Mouse (Mus musculus): ENCODE results near the gene Exph5. TPM values are rescaled to one million over a fixed set of nuclear protein-coding genes. Genes with fewer than 3 reads are reported as not detected.

Gene Exph5
- polyA plus RNA-seq, 1 experiment from 2014 or later, result 2.4 TPM

- no peak overlapping the region for H3K9ac ChIP-seq (ENCODE audit: low read depth, low read length)
- peaks cover 20% of the 10 kb centered on the region for H3K36me3 ChIP-seq (ENCODE audit: control insufficient read depth, insufficient read depth)
- WGBS, result 73% methylated on average over 13 of the region's 13 CpGs
- ATAC-seq, result no peak
- no peak for TF ChIP-seq CTCF (IDR thresholded peaks at IDR 0.05; ENCODE audit: low read depth)
- H3K27me3 ChIP-seq (replicated peaks; ENCODE audit: control insufficient read depth, insufficient read depth, low read length), result no peaks in the 10 kb centered on the region
- H3K4me2 ChIP-seq (replicated peaks; ENCODE audit: low read depth), result no peak overlapping the region
- H3K4me1 ChIP-seq (replicated peaks; ENCODE audit: control insufficient read depth, insufficient read depth, low read length), result no peaks in the 10 kb centered on the region
- H3K4me3 ChIP-seq (ENCODE audit: low read depth, low read length), result no peak overlapping the region
- no peak overlapping the region for H3K27ac ChIP-seq (ENCODE audit: low read depth, low read length)
- no peaks in the 10 kb centered on the region for H3K9me3 ChIP-seq (ENCODE audit: control insufficient read depth)
Observed at GRCm38 (mm10) chr9:53397685-53398387, 96.4 kb downstream of the Exph5 start.

- Histone ChIP-seq H3K9ac (ENCODE audit: low read depth, low read length) (no peak overlapping the region), H3K36me3 (ENCODE audit: control insufficient read depth, insufficient read depth) (peaks cover 20% of the 10 kb centered on the region), H3K4me1 (replicated peaks; ENCODE audit: control insufficient read depth, insufficient read depth, low read length) (no peaks in the 10 kb centered on the region), H3K4me3 (ENCODE audit: low read depth, low read length) (no peak overlapping the region), H3K27ac (ENCODE audit: low read depth, low read length) (no peak overlapping the region), H3K4me2 (replicated peaks; ENCODE audit: low read depth) (no peak overlapping the region), H3K9me3 (ENCODE audit: control insufficient read depth) (no peaks in the 10 kb centered on the region), H3K27me3 (replicated peaks; ENCODE audit: control insufficient read depth, insufficient read depth, low read length) (no peaks in the 10 kb centered on the region)
- no peak for ATAC-seq
- TF ChIP-seq CTCF (IDR thresholded peaks at IDR 0.05; ENCODE audit: low read depth), result peak; percentile 88
- 16% methylated on average over 5 of the region's 5 CpGs for WGBS
Observed at GRCm38 (mm10) chr9:53398388-53398700, 96.9 kb downstream of the Exph5 start.

GRCm38 (mm10) chr9:53399537-53399936, 98.1 kb downstream of the Exph5 start:
- WGBS, result 96% methylated on average over 8 of the region's 8 CpGs
- H3K27me3 ChIP-seq (replicated peaks; ENCODE audit: control insufficient read depth, insufficient read depth, low read length), result no peaks in the 10 kb centered on the region
- no peaks in the 10 kb centered on the region for H3K4me1 ChIP-seq (replicated peaks; ENCODE audit: control insufficient read depth, insufficient read depth, low read length)
- no peak for TF ChIP-seq CTCF (IDR thresholded peaks at IDR 0.05; ENCODE audit: low read depth)
- no peak for ATAC-seq
- no peak overlapping the region for H3K4me3 ChIP-seq (ENCODE audit: low read depth, low read length)
- no peak overlapping the region for H3K4me2 ChIP-seq (replicated peaks; ENCODE audit: low read depth)
- H3K36me3 ChIP-seq (ENCODE audit: control insufficient read depth, insufficient read depth), result peaks cover 20% of the 10 kb centered on the region
- no peaks in the 10 kb centered on the region for H3K9me3 ChIP-seq (ENCODE audit: control insufficient read depth)
- H3K9ac ChIP-seq (ENCODE audit: low read depth, low read length), result no peak overlapping the region
- H3K27ac ChIP-seq (ENCODE audit: low read depth, low read length), result no peak overlapping the region

DNA sequence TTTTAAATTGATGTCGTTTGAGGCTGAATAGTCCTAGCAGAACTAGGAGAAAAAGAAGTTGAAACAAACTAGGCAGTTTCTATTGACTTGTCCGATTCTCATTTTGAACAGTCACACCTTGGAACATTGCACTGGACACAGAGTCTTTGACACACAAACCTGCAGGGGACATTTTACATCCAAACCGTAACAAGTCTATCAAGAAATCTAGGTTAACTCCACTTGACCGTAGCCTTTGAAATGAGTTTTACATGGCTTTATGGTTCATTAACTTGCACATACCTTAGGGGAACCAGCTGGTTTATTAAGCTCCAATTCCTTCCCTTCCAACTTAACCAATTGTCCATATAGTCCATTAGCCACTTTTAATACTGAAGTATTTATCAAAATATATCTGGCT, 99.2 kb downstream of the Exph5 start:
- no peak for ATAC-seq
- 96% methylated on average over 4 of the region's 4 CpGs for WGBS

GRCm38 (mm10) chr9:53401146-53401545, 99.7 kb downstream of the Exph5 start:
- H3K27ac ChIP-seq (ENCODE audit: low read depth, low read length), result no peak overlapping the region
- H3K4me3 ChIP-seq (ENCODE audit: low read depth, low read length), result no peak overlapping the region
- WGBS, result 88% methylated on average over 8 of the region's 8 CpGs
- H3K4me1 ChIP-seq (replicated peaks; ENCODE audit: control insufficient read depth, insufficient read depth, low read length), result no peaks in the 10 kb centered on the region; the same call in 1 of the 2 replicates
- no peaks in the 10 kb centered on the region for H3K27me3 ChIP-seq (replicated peaks; ENCODE audit: control insufficient read depth, insufficient read depth, low read length)
- no peak overlapping the region for H3K4me2 ChIP-seq (replicated peaks; ENCODE audit: low read depth)
- no peak for TF ChIP-seq CTCF (IDR thresholded peaks at IDR 0.05; ENCODE audit: low read depth)
- no peak for ATAC-seq
- H3K36me3 ChIP-seq (ENCODE audit: control insufficient read depth, insufficient read depth), result peaks cover 18% of the 10 kb centered on the region
- no peaks in the 10 kb centered on the region for H3K9me3 ChIP-seq (ENCODE audit: control insufficient read depth)
- no peak overlapping the region for H3K9ac ChIP-seq (ENCODE audit: low read depth, low read length)

More for the DNA sequence above, 99.2 kb downstream of the Exph5 start:
- no peaks in the 10 kb centered on the region for H3K9me3 ChIP-seq (ENCODE audit: control insufficient read depth)
- no peaks in the 10 kb centered on the region; the same call in 1 of the 2 replicates for H3K4me1 ChIP-seq (replicated peaks; ENCODE audit: control insufficient read depth, insufficient read depth, low read length)
- H3K4me2 ChIP-seq (replicated peaks; ENCODE audit: low read depth), result no peak overlapping the region
- no peak overlapping the region for H3K27ac ChIP-seq (ENCODE audit: low read depth, low read length)
- H3K9ac ChIP-seq (ENCODE audit: low read depth, low read length), result no peak overlapping the region
- no peak overlapping the region for H3K4me3 ChIP-seq (ENCODE audit: low read depth, low read length)
- H3K36me3 ChIP-seq (ENCODE audit: control insufficient read depth, insufficient read depth), result peaks cover 20% of the 10 kb centered on the region
- no peaks in the 10 kb centered on the region for H3K27me3 ChIP-seq (replicated peaks; ENCODE audit: control insufficient read depth, insufficient read depth, low read length)
- no peak for TF ChIP-seq CTCF (IDR thresholded peaks at IDR 0.05; ENCODE audit: low read depth)

- peaks cover 11% of the 10 kb centered on the region for H3K36me3 ChIP-seq (ENCODE audit: control insufficient read depth, insufficient read depth)
- 15% methylated on average over 11 of the region's 11 CpGs for WGBS
- H3K4me3 ChIP-seq (ENCODE audit: low read depth, low read length), result no peak within 1 kb of the TSS; the same call in 1 of the 2 replicates
- no peak for ATAC-seq
- H3K9ac ChIP-seq (ENCODE audit: low read depth, low read length), result no peak within 1 kb of the TSS
- H3K4me1 ChIP-seq (replicated peaks; ENCODE audit: control insufficient read depth, insufficient read depth, low read length), result no peaks in the 10 kb centered on the region; the same call in 1 of the 2 replicates
- H3K9me3 ChIP-seq (ENCODE audit: control insufficient read depth), result no peaks in the 10 kb centered on the region
- H3K4me2 ChIP-seq (replicated peaks; ENCODE audit: low read depth), result peak within 1 kb of the TSS; percentile 51
- H3K27ac ChIP-seq (ENCODE audit: low read depth, low read length), result peak within 1 kb of the TSS; percentile 15; the same call in 1 of the 2 replicates
- no peak for TF ChIP-seq CTCF (IDR thresholded peaks at IDR 0.05; ENCODE audit: low read depth)
- H3K27me3 ChIP-seq (replicated peaks; ENCODE audit: control insufficient read depth, insufficient read depth, low read length), result no peaks in the 10 kb centered on the region
Observed at GRCm38 (mm10) chr9:53402291-53402711, 100.8 kb downstream of the Exph5 start, which contains the start of gene 4930550C14Rik. Gene 4930550C14Rik, plus strand, starts transcription at chr9:53402325.
